Mouse (Mus musculus): ENCODE data around the gene Ccrl2.

GRCm38 (mm10) chr9:111097543-111097942 lies 40.2 kb upstream of the Ccrl2 start:
- no peak for TF ChIP-seq CTCF (IDR thresholded peaks at IDR 0.05 in 2 of 3, conservative IDR thresholded peaks at IDR 0.05 in 1 of 3; ENCODE audit: control insufficient read depth in 1 of 3, insufficient read depth in 1 of 3, low read depth in 2 of 3, low read length in 3 of 3, poor library complexity in 1 of 3, severe bottlenecking in 1 of 3)
- TF ChIP-seq MAX (IDR thresholded peaks at IDR 0.05; ENCODE audit: low read length), result no peak
- TF ChIP-seq MXI1 (IDR thresholded peaks at IDR 0.05; ENCODE audit: low read depth, low read length), result no peak
- no peak for TF ChIP-seq POLR2A (IDR thresholded peaks at IDR 0.05; ENCODE audit: control insufficient read depth in 1 of 2, insufficient read depth in 1 of 2, low read depth in 1 of 2, low read length in 2 of 2, poor library complexity in 1 of 2)

Measured in MEL (cell line).